Mouse (Mus musculus) heart, embryonic 14.5 days (tissue): Measurements from ENCODE around the gene 0610010K14Rik. TPM values are rescaled to one million over a fixed set of nuclear protein-coding genes. Genes with fewer than 3 reads are reported as not detected.

Experiments
- ATAC-seq: fragments of 200-750 bp; cut with Nextera tagmentation; 2 replicates; pipeline ENCODE4 v1.8.0; 2017; ENCODE audit warnings: low read depth, moderate TSS enrichment; ENCODE audit not compliant: insufficient number of reproducible peaks, insufficient read depth, low FRiP score
- H3K27ac ChIP-seq, 2 experiments: fragments of 200-500 bp in 1 of 2; fragments of 300-500 bp in 1 of 2; sonication (generic) in 1 of 2; replicated peaks in 1 of 2; 2 replicates each; pipeline ENCODE4 v1.5.1; 2012 to 2014; ENCODE audit warnings: low read depth in 2 of 2, low read length in 2 of 2, control low read depth in 1 of 2, mild to moderate bottlenecking in 1 of 2, mixed read lengths in 1 of 2; ENCODE audit not compliant: control insufficient read depth in 1 of 2, insufficient read depth in 1 of 2
- H3K27me3 ChIP-seq: fragments of 300-500 bp; sonication (generic); 2 replicates; pipeline ENCODE4 v1.6.1; 2014; ENCODE audit warnings: mild to moderate bottlenecking, low read length, control low read depth; ENCODE audit not compliant: control insufficient read depth, insufficient read depth
- H3K36me3 ChIP-seq: fragments of 300-500 bp; sonication (generic); 2 replicates; pipeline ENCODE4 v1.6.1; 2014; ENCODE audit warnings: mild to moderate bottlenecking, control low read depth, low read length, mixed read lengths; ENCODE audit not compliant: control insufficient read depth, insufficient read depth
- H3K4me1 ChIP-seq, 2 experiments: fragments of 200-500 bp in 1 of 2; fragments of 300-500 bp in 1 of 2; sonication (generic) in 1 of 2; 2 replicates each; pipeline ENCODE4 v1.6.1; 2012 to 2014; ENCODE audit warnings: low read length in 2 of 2, control low read depth in 1 of 2, mixed read lengths in 1 of 2; ENCODE audit not compliant: control insufficient read depth in 2 of 2, insufficient read depth in 2 of 2
- H3K4me2 ChIP-seq: fragments of 300-500 bp; sonication (generic); 2 replicates; pipeline ENCODE4 v1.6.1; 2014; ENCODE audit warnings: mild to moderate bottlenecking, low read length
- H3K4me3 ChIP-seq, 2 experiments: fragments of 200-500 bp in 1 of 2; fragments of 300-500 bp in 1 of 2; sonication (generic) in 1 of 2; 2 replicates each; pipeline ENCODE4 v1.5.1; 2012 to 2014; ENCODE audit warnings: low read length in 2 of 2, mild to moderate bottlenecking in 2 of 2, control low read depth in 1 of 2, low read depth in 1 of 2, moderate library complexity in 1 of 2; ENCODE audit not compliant: control insufficient read depth in 1 of 2, insufficient read depth in 1 of 2
- H3K9ac ChIP-seq: fragments of 300-500 bp; sonication (generic); 2 replicates; pipeline ENCODE4 v1.6.1; 2014; ENCODE audit warnings: mild to moderate bottlenecking, low read length
- H3K9me3 ChIP-seq: fragments of 300-500 bp; sonication (generic); 2 replicates; pipeline ENCODE4 v1.6.1; 2016; ENCODE audit warnings: low read length, control low read depth; ENCODE audit not compliant: control insufficient read depth
- WGBS: fragments of 180-500 bp; shearing (Covaris S2); extraction: QIAGEN DNeasy Blood & Tissue Kit; methylation state at CpG from one replicate; pipeline ENCODE4 v1.1.7; 2014; 5-methylcytosine and 5-hydroxymethylcytosine counted together
- polyA plus RNA-seq: library from polyadenylated mRNA; unstranded; fragments of >200 nt; fragmentation: Nextera tagmentation; extraction: Ambion mirVana; gene quantifications from 2 replicates; pipeline ENCODE4 v1.2.1, GENCODE M21; 2014

0610010K14Rik gene
- polyA plus RNA-seq, 1 experiment from 2014 or later, result 139 TPM

GRCm38 (mm10) chr11:70235254-70235900 is 2.3 kb downstream of the 0610010K14Rik start:
- peaks cover 8 to 34% of the 10 kb centered on the region in 2 experiments for H3K4me1 ChIP-seq
- WGBS, result 92% methylated on average over 12 of the region's 12 CpGs
- H3K9ac ChIP-seq, result no peak overlapping the region
- peaks cover 14% of the 10 kb centered on the region for H3K36me3 ChIP-seq
- H3K9me3 ChIP-seq, result no peaks in the 10 kb centered on the region
- H3K27ac ChIP-seq, result no peak overlapping the region
- H3K27me3 ChIP-seq, result no peaks in the 10 kb centered on the region
- no peak overlapping the region for H3K4me3 ChIP-seq
- no peak overlapping the region for H3K4me2 ChIP-seq
- ATAC-seq, result no peak

GRCm38 (mm10) chr11:70234497-70234896 is 3.2 kb downstream of the 0610010K14Rik start:
- peaks cover 8 to 38% of the 10 kb centered on the region in 2 experiments for H3K4me1 ChIP-seq
- H3K4me2 ChIP-seq, result no peak overlapping the region
- no peak overlapping the region for H3K27ac ChIP-seq
- H3K9me3 ChIP-seq, result no peaks in the 10 kb centered on the region
- H3K36me3 ChIP-seq, result peaks cover 14% of the 10 kb centered on the region
- ATAC-seq, result no peak
- 84% methylated on average over 8 of the region's 8 CpGs for WGBS
- no peak overlapping the region for H3K9ac ChIP-seq
- H3K27me3 ChIP-seq, result peaks cover 8% of the 10 kb centered on the region
- H3K4me3 ChIP-seq, result no peak overlapping the region

DNA sequence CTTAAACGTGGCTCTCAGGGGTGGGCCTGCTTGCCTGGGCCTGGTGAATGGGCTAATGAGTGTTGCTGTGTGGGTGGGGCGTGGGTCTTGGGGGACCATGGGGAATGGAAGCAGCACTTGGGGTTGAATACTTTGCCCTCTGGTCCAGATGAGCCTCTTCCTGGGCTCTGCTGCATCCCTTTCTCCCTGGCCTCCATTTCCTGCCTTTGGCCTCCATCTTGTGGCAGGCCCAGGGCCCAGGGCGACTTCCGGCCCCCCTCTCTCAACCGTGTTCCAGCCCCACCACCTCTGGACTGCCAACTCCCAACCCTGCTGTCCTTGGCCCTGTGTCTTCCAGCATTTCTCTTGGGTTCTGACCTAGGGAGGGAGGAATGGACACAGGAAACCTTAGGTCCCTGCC is 3.7 kb downstream of the 0610010K14Rik start:
- no peak overlapping the region for H3K27ac ChIP-seq
- H3K4me1 ChIP-seq, result peaks cover 10 to 43% of the 10 kb centered on the region in 2 experiments
- peaks cover 12% of the 10 kb centered on the region for H3K27me3 ChIP-seq
- WGBS, result 57% methylated on average over 5 of the region's 5 CpGs
- peaks cover 14% of the 10 kb centered on the region for H3K36me3 ChIP-seq
- H3K9me3 ChIP-seq, result no peaks in the 10 kb centered on the region
- no peak for ATAC-seq
- H3K4me3 ChIP-seq, result no peak overlapping the region
- no peak overlapping the region for H3K4me2 ChIP-seq
- H3K9ac ChIP-seq, result peak overlapping the region; percentile 8; the same call in 1 of the 2 replicates

- H3K4me2 ChIP-seq, result peak overlapping the region; percentile 72
- peak overlapping the region; percentile 75 for H3K9ac ChIP-seq
- H3K27ac ChIP-seq, result no peak overlapping the region
- WGBS, result 35% methylated on average over 8 of the region's 8 CpGs
- no peaks in the 10 kb centered on the region for H3K9me3 ChIP-seq
- ATAC-seq, result no peak
- H3K36me3 ChIP-seq, result peaks cover 14% of the 10 kb centered on the region
- peaks cover 23% of the 10 kb centered on the region for H3K27me3 ChIP-seq
- peak overlapping the region; percentile 46 to 59; a peak in 3 of 4 replicates for H3K4me3 ChIP-seq
- H3K4me1 ChIP-seq, result peaks cover 11 to 40% of the 10 kb centered on the region in 2 experiments
Measured at GRCm38 (mm10) chr11:70233016-70233415, 4.7 kb downstream of the 0610010K14Rik start.

- H3K4me2 ChIP-seq, result peak overlapping the region; percentile 72
- H3K9ac ChIP-seq, result peak overlapping the region; percentile 75
- no peak for ATAC-seq
- peaks cover 27% of the 10 kb centered on the region for H3K27me3 ChIP-seq
- H3K9me3 ChIP-seq, result no peaks in the 10 kb centered on the region
- H3K4me1 ChIP-seq, result peaks cover 12 to 40% of the 10 kb centered on the region in 2 experiments
- H3K4me3 ChIP-seq, result peak overlapping the region; percentile 46 to 59
- peak overlapping the region in 1 of 2 experiments; percentile 24; a peak in 1 of 4 replicates for H3K27ac ChIP-seq
- 5% methylated on average over 8 of the region's 10 CpGs for WGBS
- H3K36me3 ChIP-seq, result peaks cover 16% of the 10 kb centered on the region
Measured at GRCm38 (mm10) chr11:70232546-70232945, 5.2 kb downstream of the 0610010K14Rik start.

DNA sequence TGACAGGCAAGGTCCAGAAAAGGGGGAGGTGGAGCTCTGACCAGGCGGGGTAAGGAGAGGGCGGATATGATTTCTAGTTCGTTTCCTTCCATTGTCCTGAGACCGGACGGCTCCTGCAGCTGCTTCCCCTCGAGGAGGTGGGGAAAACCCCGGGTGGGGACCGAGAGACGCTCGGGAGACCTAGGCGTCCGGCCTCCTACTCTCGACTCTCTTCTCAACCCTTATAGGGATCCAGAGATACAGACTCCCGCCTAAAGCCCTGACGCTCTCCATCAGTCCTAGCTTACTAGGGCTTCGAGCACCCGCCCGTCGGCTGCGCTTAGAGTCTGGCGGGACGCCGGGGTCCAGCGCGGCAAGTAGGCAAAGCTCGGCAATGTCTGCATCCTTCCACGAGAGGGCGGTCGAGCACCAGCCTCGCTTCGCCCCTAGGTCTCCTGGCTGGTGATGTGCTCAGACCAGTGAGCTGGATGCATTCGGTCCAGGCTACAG is 7.4 kb downstream of the 0610010K14Rik start:
- Histone ChIP-seq H3K9ac (peak overlapping the region; percentile 72), H3K36me3 (peaks cover 13% of the 10 kb centered on the region), H3K27ac (peak overlapping the region; percentile 78 to 83), H3K4me1 (peaks cover 18 to 39% of the 10 kb centered on the region in 2 experiments), H3K4me2 (peak overlapping the region; percentile 53), H3K9me3 (no peaks in the 10 kb centered on the region), H3K27me3 (peaks cover 49% of the 10 kb centered on the region), H3K4me3 (peak overlapping the region; percentile 3 to 45)
- 1% methylated on average over 32 of the region's 32 CpGs for WGBS
- peak; percentile 72 for ATAC-seq

DNA sequence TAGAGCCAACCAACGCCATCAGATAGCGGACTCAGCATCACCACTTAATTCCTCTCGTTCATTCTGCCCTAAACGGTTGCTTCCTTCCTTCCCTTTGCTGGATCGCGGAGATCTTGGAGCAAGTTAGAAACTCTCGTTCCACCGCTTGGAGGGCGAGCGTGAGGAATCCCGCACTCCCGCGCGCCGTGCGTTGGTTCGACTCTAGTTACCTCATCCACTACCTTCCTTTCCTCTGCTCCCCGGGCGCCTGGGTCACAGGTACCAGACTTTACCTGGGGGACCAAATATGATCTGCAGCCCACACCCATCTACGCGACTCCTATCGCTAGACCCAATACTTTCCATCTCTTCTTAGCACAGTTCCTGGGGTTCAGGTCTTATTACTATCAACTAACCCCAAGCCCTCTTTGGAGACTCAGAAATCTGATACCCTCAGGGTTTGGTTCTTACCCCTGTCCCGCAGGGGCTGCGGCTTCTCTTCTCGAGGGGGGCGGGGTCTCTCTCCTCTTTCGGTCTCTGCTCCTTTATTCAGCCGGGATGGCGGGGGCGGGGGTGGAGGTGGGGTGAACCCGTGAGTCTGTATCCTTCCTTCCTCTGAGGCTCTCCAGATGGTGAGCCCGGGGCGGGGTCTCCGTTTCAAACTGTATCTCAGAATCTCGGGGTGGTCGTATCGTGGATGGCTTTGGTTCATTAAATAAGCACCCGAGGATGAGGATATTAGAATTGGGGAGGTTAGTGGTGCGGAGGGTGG is 8.3 kb downstream of the 0610010K14Rik start, which contains the start of gene Bcl6b:
Gene Bcl6b (minus strand): TSS at position 539 of the 751 bp plus-strand sequence.
- H3K27me3 ChIP-seq, result peaks cover 49% of the 10 kb centered on the region
- peak within 1 kb of the TSS; percentile 53 for H3K4me2 ChIP-seq
- H3K9me3 ChIP-seq, result no peaks in the 10 kb centered on the region
- H3K9ac ChIP-seq, result peak within 1 kb of the TSS; percentile 72
- peak; percentile 11; the same call in 1 of the 2 replicates for ATAC-seq
- H3K27ac ChIP-seq, result peak within 1 kb of the TSS; percentile 78 to 83
- peaks cover 18 to 39% of the 10 kb centered on the region in 2 experiments for H3K4me1 ChIP-seq
- WGBS, result 3% methylated on average over 39 of the region's 39 CpGs
- peak within 1 kb of the TSS; percentile 45 to 51 for H3K4me3 ChIP-seq
- peaks cover 8% of the 10 kb centered on the region; the same call in 1 of the 2 replicates for H3K36me3 ChIP-seq
